Mouse (Mus musculus): ENCODE data around the gene Fhit. TPM values are rescaled to one million over a fixed set of nuclear protein-coding genes. Genes with fewer than 3 reads are reported as not detected.

Gene Fhit
- polyA plus RNA-seq, 1 experiment from 2014 or later, result 3.5 TPM

GRCm38 (mm10) chr14:11132637-11133474 lies 29.0 kb downstream of the Fhit start:
- Histone ChIP-seq H3K9ac (ENCODE audit: low read depth, low read length) (no peak overlapping the region), H3K27ac (ENCODE audit: low read depth, low read length) (no peak overlapping the region), H3K27me3 (replicated peaks; ENCODE audit: control insufficient read depth, insufficient read depth, low read length) (no peaks in the 10 kb centered on the region), H3K36me3 (ENCODE audit: control insufficient read depth, insufficient read depth, low read length) (no peaks in the 10 kb centered on the region), H3K4me1 (replicated peaks; ENCODE audit: control insufficient read depth, insufficient read depth, low read length) (no peaks in the 10 kb centered on the region), H3K9me3 (ENCODE audit: control insufficient read depth, low read length) (no peaks in the 10 kb centered on the region), H3K4me3 (ENCODE audit: low read depth, low read length) (no peak overlapping the region), H3K4me2 (no peak overlapping the region)
- ATAC-seq (replicated peaks; ENCODE audit: low FRiP score) (no peak), DNase-seq (ENCODE audit: low spot score) (no peak)
- WGBS, result 87% methylated on average over 6 of the region's 6 CpGs

- DNase-seq (ENCODE audit: low spot score) (no peak), ATAC-seq (replicated peaks; ENCODE audit: low FRiP score) (no peak)
- no peaks in the 10 kb centered on the region for H3K36me3 ChIP-seq (ENCODE audit: control insufficient read depth, insufficient read depth, low read length)
- H3K9ac ChIP-seq (ENCODE audit: low read depth, low read length), result no peak overlapping the region
- no peak overlapping the region for H3K4me3 ChIP-seq (ENCODE audit: low read depth, low read length)
- no peaks in the 10 kb centered on the region for H3K9me3 ChIP-seq (ENCODE audit: control insufficient read depth, low read length)
- no peaks in the 10 kb centered on the region for H3K27me3 ChIP-seq (replicated peaks; ENCODE audit: control insufficient read depth, insufficient read depth, low read length)
- H3K4me2 ChIP-seq, result no peak overlapping the region
- H3K4me1 ChIP-seq (replicated peaks; ENCODE audit: control insufficient read depth, insufficient read depth, low read length), result no peaks in the 10 kb centered on the region
- no peak overlapping the region for H3K27ac ChIP-seq (ENCODE audit: low read depth, low read length)
- WGBS, result 76% methylated on average over 11 of the region's 11 CpGs
Measured at GRCm38 (mm10) chr14:11125096-11125495, 36.7 kb downstream of the Fhit start.

- Histone ChIP-seq H3K27me3 (replicated peaks; ENCODE audit: control insufficient read depth, insufficient read depth, low read length) (no peaks in the 10 kb centered on the region), H3K4me2 (no peak overlapping the region), H3K27ac (ENCODE audit: low read depth, low read length) (no peak overlapping the region), H3K9me3 (ENCODE audit: control insufficient read depth, low read length) (no peaks in the 10 kb centered on the region), H3K36me3 (ENCODE audit: control insufficient read depth, insufficient read depth, low read length) (no peaks in the 10 kb centered on the region), H3K9ac (ENCODE audit: low read depth, low read length) (no peak overlapping the region), H3K4me1 (replicated peaks; ENCODE audit: control insufficient read depth, insufficient read depth, low read length) (no peaks in the 10 kb centered on the region), H3K4me3 (ENCODE audit: low read depth, low read length) (no peak overlapping the region)
- ATAC-seq (replicated peaks; ENCODE audit: low FRiP score) (no peak), DNase-seq (ENCODE audit: low spot score) (no peak)
- 82% methylated on average over 6 of the region's 6 CpGs for WGBS
Measured at GRCm38 (mm10) chr14:11119076-11119475, 42.8 kb downstream of the Fhit start.

GRCm38 (mm10) chr14:11085596-11085995 lies 76.2 kb downstream of the Fhit start:
- H3K4me1 ChIP-seq (replicated peaks; ENCODE audit: control insufficient read depth, insufficient read depth, low read length), result no peaks in the 10 kb centered on the region
- H3K4me2 ChIP-seq, result no peak overlapping the region
- no peak overlapping the region for H3K4me3 ChIP-seq (ENCODE audit: low read depth, low read length)
- no peak for ATAC-seq (replicated peaks; ENCODE audit: low FRiP score)
- WGBS, result 82% methylated on average over 3 of the region's 3 CpGs
- H3K9me3 ChIP-seq (ENCODE audit: control insufficient read depth, low read length), result no peaks in the 10 kb centered on the region
- no peak for DNase-seq (ENCODE audit: low spot score)
- no peak overlapping the region for H3K9ac ChIP-seq (ENCODE audit: low read depth, low read length)
- no peak overlapping the region for H3K27ac ChIP-seq (ENCODE audit: low read depth, low read length)
- no peaks in the 10 kb centered on the region for H3K36me3 ChIP-seq (ENCODE audit: control insufficient read depth, insufficient read depth, low read length)
- no peaks in the 10 kb centered on the region for H3K27me3 ChIP-seq (replicated peaks; ENCODE audit: control insufficient read depth, insufficient read depth, low read length)

- Histone ChIP-seq H3K9ac (ENCODE audit: low read depth, low read length) (no peak overlapping the region), H3K27me3 (replicated peaks; ENCODE audit: control insufficient read depth, insufficient read depth, low read length) (no peaks in the 10 kb centered on the region), H3K36me3 (ENCODE audit: control insufficient read depth, insufficient read depth, low read length) (no peaks in the 10 kb centered on the region), H3K27ac (ENCODE audit: low read depth, low read length) (no peak overlapping the region), H3K4me3 (ENCODE audit: low read depth, low read length) (no peak overlapping the region), H3K4me1 (replicated peaks; ENCODE audit: control insufficient read depth, insufficient read depth, low read length) (no peaks in the 10 kb centered on the region), H3K9me3 (ENCODE audit: control insufficient read depth, low read length) (no peaks in the 10 kb centered on the region), H3K4me2 (no peak overlapping the region)
- ATAC-seq (replicated peaks; ENCODE audit: low FRiP score) (no peak), DNase-seq (ENCODE audit: low spot score) (no peak)
- WGBS, result 57% methylated on average over 3 of the region's 3 CpGs
Measured at GRCm38 (mm10) chr14:11083946-11084345, 77.9 kb downstream of the Fhit start.

GRCm38 (mm10) chr14:11083462-11083861 lies 78.4 kb downstream of the Fhit start:
- Histone ChIP-seq H3K9me3 (ENCODE audit: control insufficient read depth, low read length) (no peaks in the 10 kb centered on the region), H3K27ac (ENCODE audit: low read depth, low read length) (no peak overlapping the region), H3K9ac (ENCODE audit: low read depth, low read length) (no peak overlapping the region), H3K4me2 (no peak overlapping the region), H3K4me1 (replicated peaks; ENCODE audit: control insufficient read depth, insufficient read depth, low read length) (no peaks in the 10 kb centered on the region), H3K36me3 (ENCODE audit: control insufficient read depth, insufficient read depth, low read length) (no peaks in the 10 kb centered on the region), H3K27me3 (replicated peaks; ENCODE audit: control insufficient read depth, insufficient read depth, low read length) (no peaks in the 10 kb centered on the region), H3K4me3 (ENCODE audit: low read depth, low read length) (no peak overlapping the region)
- ATAC-seq (replicated peaks; ENCODE audit: low FRiP score) (no peak), DNase-seq (ENCODE audit: low spot score) (no peak)
- 75% methylated on average over 5 of the region's 5 CpGs for WGBS

- Histone ChIP-seq H3K4me2 (no peak overlapping the region), H3K36me3 (ENCODE audit: control insufficient read depth, insufficient read depth, low read length) (no peaks in the 10 kb centered on the region), H3K27ac (ENCODE audit: low read depth, low read length) (no peak overlapping the region), H3K27me3 (replicated peaks; ENCODE audit: control insufficient read depth, insufficient read depth, low read length) (no peaks in the 10 kb centered on the region), H3K9me3 (ENCODE audit: control insufficient read depth, low read length) (no peaks in the 10 kb centered on the region), H3K4me3 (ENCODE audit: low read depth, low read length) (no peak overlapping the region), H3K4me1 (replicated peaks; ENCODE audit: control insufficient read depth, insufficient read depth, low read length) (no peaks in the 10 kb centered on the region), H3K9ac (ENCODE audit: low read depth, low read length) (no peak overlapping the region)
- DNase-seq (ENCODE audit: low spot score) (no peak), ATAC-seq (replicated peaks; ENCODE audit: low FRiP score) (no peak)
- WGBS, result 79% methylated on average over 2 of the region's 2 CpGs
Measured at GRCm38 (mm10) chr14:11063594-11063993, 98.2 kb downstream of the Fhit start.

GRCm38 (mm10) chr14:11060221-11060620 lies 101.6 kb downstream of the Fhit start:
- H3K4me3 ChIP-seq (ENCODE audit: low read depth, low read length), result no peak overlapping the region
- H3K9ac ChIP-seq (ENCODE audit: low read depth, low read length), result no peak overlapping the region
- no peaks in the 10 kb centered on the region for H3K27me3 ChIP-seq (replicated peaks; ENCODE audit: control insufficient read depth, insufficient read depth, low read length)
- no peak overlapping the region for H3K4me2 ChIP-seq
- H3K36me3 ChIP-seq (ENCODE audit: control insufficient read depth, insufficient read depth, low read length), result no peaks in the 10 kb centered on the region
- no peaks in the 10 kb centered on the region for H3K9me3 ChIP-seq (ENCODE audit: control insufficient read depth, low read length)
- ATAC-seq (replicated peaks; ENCODE audit: low FRiP score) (no peak), DNase-seq (ENCODE audit: low spot score) (no peak)
- no peak overlapping the region for H3K27ac ChIP-seq (ENCODE audit: low read depth, low read length)
- no peaks in the 10 kb centered on the region for H3K4me1 ChIP-seq (replicated peaks; ENCODE audit: control insufficient read depth, insufficient read depth, low read length)
